Mouse (Mus musculus) ES-E14 (cell line): ENCODE measurements around the gene Plbd2. TPM values are rescaled to one million over a fixed set of nuclear protein-coding genes. Genes with fewer than 3 reads are reported as not detected.

Experiments
- DNase-seq: peaks from one replicate; pipeline ENCODE4 v3.0.0-alpha.2; 2013; ENCODE audit warnings: low read depth, low spot score
- H3K27ac ChIP-seq: 2 replicates; pipeline ENCODE4 v1.5.1; 2012; ENCODE audit warnings: low read depth, mild to moderate bottlenecking, low read length, moderate library complexity, mixed read lengths; ENCODE audit not compliant: poor library complexity, insufficient read depth, severe bottlenecking
- H3K36me3 ChIP-seq: 2 replicates; pipeline ENCODE4 v1.6.1; 2012; ENCODE audit warnings: mild to moderate bottlenecking, low read length, moderate library complexity, mixed read lengths; ENCODE audit not compliant: control insufficient read depth, poor library complexity, insufficient read depth, severe bottlenecking
- H3K4me1 ChIP-seq, 2 experiments: fragments of 150-350 bp in 1 of 2; sonication (generic) in 1 of 2; 2 replicates each; pipeline ENCODE4 v1.6.1; 2012; ENCODE audit warnings: low read length in 2 of 2, mild to moderate bottlenecking in 1 of 2, mixed read lengths in 1 of 2; ENCODE audit not compliant: control insufficient read depth in 2 of 2, insufficient read depth in 2 of 2, poor library complexity in 1 of 2
- H3K4me3 ChIP-seq, 2 experiments: fragments of 150-350 bp in 1 of 2; sonication (generic) in 1 of 2; 2 replicates each; pipeline ENCODE4 v1.5.1; 2012; ENCODE audit warnings: low read length in 2 of 2, low read depth in 1 of 2, mild to moderate bottlenecking in 1 of 2, mixed read lengths in 1 of 2; ENCODE audit not compliant: insufficient read depth in 1 of 2, poor library complexity in 1 of 2, severe bottlenecking in 1 of 2
- H3K9ac ChIP-seq: 2 replicates; pipeline ENCODE4 v1.6.1; 2012; ENCODE audit warnings: low read depth, mild to moderate bottlenecking, low read length, mixed read lengths; ENCODE audit not compliant: poor library complexity, insufficient read depth, severe bottlenecking
- H3K9me3 ChIP-seq: fragments of 150-350 bp; sonication (generic); 2 replicates; pipeline ENCODE4 v1.6.1; 2012; ENCODE audit warnings: low read depth, mild to moderate bottlenecking, low read length; ENCODE audit not compliant: control insufficient read depth, insufficient read depth
- CHD2 ChIP-seq: IDR thresholded peaks from 2 replicates; pipeline ENCODE4 v1.6.1; 2014; ENCODE audit warnings: mild to moderate bottlenecking, low read depth, low read length, inconsistent platforms
- HCFC1 ChIP-seq: IDR thresholded peaks from 2 replicates; pipeline ENCODE4 v1.6.1; 2012; ENCODE audit warnings: low read length, inconsistent platforms, borderline replicate concordance; ENCODE audit not compliant: insufficient read depth
- MAFK ChIP-seq: IDR thresholded peaks from 2 replicates; pipeline ENCODE4 v1.6.1; 2014; ENCODE audit warnings: mild to moderate bottlenecking, low read depth, low read length, inconsistent platforms; ENCODE audit not compliant: insufficient read depth
- ZC3H11A ChIP-seq: IDR thresholded peaks from 2 replicates; pipeline ENCODE4 v1.6.1; 2012; ENCODE audit warnings: low read depth, mild to moderate bottlenecking, inconsistent platforms, low read length, borderline replicate concordance
- ZNF384 ChIP-seq: IDR thresholded peaks from 2 replicates; pipeline ENCODE4 v1.6.1; 2012; ENCODE audit warnings: low read depth, low read length, inconsistent platforms
- in situ Hi-C, 2 experiments: fragments of 600-800 bp; cut with MboI; formaldehyde crosslinking; loops; one replicate each; pipeline ENCODE4 v1.15.1; 2025; ENCODE audit warnings: low sequenced_read_pairs in 2 of 2, inconsistent platforms in 1 of 2; ENCODE audit not compliant: unreplicated experiment in 2 of 2
- total RNA-seq: library from RNA; depleted of rRNA; stranded (reverse); fragments of 300-350 nt; gene quantifications from 2 replicates; pipeline ENCODE4 v1.2.3, GENCODE M21; 2012

The Plbd2 gene
- total RNA-seq, 1 experiment, result 35.3 TPM

DNA sequence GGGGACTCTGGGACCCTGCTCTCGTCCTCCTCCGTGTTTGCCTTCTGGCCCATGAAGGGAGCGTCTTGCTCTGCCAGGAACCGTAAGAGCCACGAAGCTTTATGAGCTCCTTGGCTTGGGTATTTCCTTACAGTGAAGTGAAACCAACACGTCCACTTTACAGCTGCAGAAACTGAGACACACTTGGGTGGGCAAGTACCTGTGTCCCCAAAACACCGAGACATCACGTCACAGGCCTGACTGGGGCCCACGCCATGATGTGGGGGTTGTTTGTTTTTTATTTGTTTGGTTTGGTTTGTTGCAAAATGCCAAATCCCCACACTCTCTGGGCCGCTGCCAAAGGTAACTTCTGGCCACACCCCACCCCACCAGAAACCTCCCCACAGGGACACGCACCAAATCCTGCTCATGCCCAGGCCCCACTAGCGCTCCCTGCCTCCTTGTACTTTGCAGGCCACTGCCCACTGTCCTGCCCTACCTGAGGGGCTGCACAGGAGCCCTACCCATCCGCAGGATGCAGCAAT, 7.7 kb downstream of the Plbd2 start:
- no peak overlapping the region for H3K9ac ChIP-seq
- H3K4me1 ChIP-seq, result peaks cover 0 to 20% of the 10 kb centered on the region in 2 experiments; a peak in 3 of 4 replicates
- H3K4me3 ChIP-seq, result no peak overlapping the region
- no peak overlapping the region for H3K27ac ChIP-seq
- DNase-seq, result no peak
- no peak for TF ChIP-seq ZNF384
- no peaks in the 10 kb centered on the region for H3K9me3 ChIP-seq
- in situ Hi-C loops, result no loop called here
- peaks cover 6% of the 10 kb centered on the region; the same call in 1 of the 2 replicates for H3K36me3 ChIP-seq

DNA sequence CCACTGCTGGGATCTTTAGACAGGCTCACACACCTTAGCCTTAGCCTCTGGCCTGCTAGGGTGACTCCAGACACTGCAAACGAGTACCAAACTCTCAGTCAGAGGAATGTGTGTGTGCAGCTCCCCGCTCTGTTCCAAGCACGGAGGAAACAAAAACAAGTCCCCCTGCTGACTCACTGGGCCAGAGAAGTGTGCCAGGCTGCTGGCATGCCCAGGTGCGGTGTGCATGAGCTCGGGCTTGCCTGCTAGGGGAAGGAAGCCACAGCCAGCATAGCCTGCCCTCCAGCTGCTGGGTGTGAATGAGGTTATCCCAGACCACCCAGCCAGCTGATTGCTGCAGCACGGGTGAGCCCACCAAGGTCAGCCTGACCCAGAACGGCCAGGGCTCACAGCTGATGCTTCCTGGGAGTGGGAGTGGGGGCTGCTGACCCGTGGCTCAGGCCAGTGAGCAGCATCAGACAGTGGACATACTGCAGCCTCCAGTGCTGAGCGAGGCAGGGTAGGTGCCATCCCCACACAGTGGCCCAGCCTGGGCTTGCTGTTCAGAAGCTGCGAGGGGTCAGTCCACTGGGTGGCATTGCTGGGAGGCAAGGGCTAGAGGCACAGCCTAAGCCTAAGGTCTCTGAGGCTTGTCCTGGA, 8.2 kb downstream of the Plbd2 start:
- TF ChIP-seq MAFK (no peak), ZNF384 (no peak), ZC3H11A (no peak), HCFC1 (no peak), CHD2 (no peak)
- H3K9me3 ChIP-seq, result no peaks in the 10 kb centered on the region
- no peak for DNase-seq
- H3K4me3 ChIP-seq, result no peak overlapping the region
- H3K27ac ChIP-seq, result no peak overlapping the region
- in situ Hi-C loops, result no loop called here
- H3K4me1 ChIP-seq, result peaks cover 0 to 24% of the 10 kb centered on the region in 2 experiments; a peak in 3 of 4 replicates
- H3K36me3 ChIP-seq, result peaks cover 6% of the 10 kb centered on the region; the same call in 1 of the 2 replicates
- H3K9ac ChIP-seq, result no peak overlapping the region

DNA sequence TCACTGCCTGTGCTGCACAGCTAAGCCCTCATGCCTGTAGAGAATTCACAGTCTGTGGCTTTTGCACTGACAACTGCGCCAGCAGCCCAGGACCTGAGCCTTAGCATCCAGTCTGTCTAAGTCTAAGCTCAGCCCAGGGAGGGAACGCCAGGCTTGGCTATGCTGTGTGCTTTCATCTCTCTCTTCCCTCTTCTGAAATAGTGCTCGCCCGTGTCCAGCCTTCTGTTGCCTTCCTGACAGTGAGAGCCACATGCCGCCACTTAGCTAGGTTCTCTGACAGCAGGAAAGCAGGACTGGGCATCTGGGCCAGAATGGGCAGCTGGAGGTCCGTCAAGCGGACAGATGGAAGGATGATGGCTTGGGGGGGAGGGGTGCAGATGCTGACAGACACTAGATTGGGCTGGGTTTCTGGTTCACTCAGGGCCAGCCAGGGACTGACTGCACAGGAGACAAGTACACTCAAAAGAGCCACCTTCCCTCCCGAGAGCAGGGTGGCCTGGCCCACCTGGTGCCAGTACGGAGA, 9.5 kb downstream of the Plbd2 start:
- TF ChIP-seq MAFK (no peak), ZNF384 (no peak), HCFC1 (no peak), CHD2 (no peak), ZC3H11A (no peak)
- no peaks in the 10 kb centered on the region for H3K9me3 ChIP-seq
- H3K36me3 ChIP-seq, result peaks cover 8% of the 10 kb centered on the region; the same call in 1 of the 2 replicates
- in situ Hi-C loops, result no loop called here
- H3K27ac ChIP-seq, result no peak overlapping the region
- H3K4me1 ChIP-seq, result peaks cover 0 to 24% of the 10 kb centered on the region in 2 experiments; a peak in 3 of 4 replicates
- no peak overlapping the region for H3K4me3 ChIP-seq
- no peak for DNase-seq
- no peak overlapping the region for H3K9ac ChIP-seq

DNA sequence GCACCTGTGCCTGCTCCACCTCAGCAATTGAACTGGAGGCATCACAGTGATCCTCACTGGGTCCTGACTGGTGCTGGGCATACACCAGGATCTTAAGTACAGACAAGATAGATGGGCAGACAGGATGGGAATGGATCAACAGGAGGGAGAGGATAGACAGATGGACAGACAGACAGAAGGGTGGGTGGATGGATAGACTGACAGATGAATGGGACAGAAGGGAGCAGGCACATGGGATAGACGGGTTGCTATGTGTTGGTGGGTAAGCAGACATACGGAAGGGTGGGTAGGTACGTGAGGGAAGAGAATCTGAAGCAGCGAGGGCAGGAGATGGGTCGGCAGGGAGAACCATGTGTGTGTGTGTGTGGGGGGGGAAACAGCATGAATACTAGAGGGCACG, 10.0 kb downstream of the Plbd2 start:
- H3K27ac ChIP-seq, result no peak overlapping the region
- H3K36me3 ChIP-seq, result peaks cover 8% of the 10 kb centered on the region; the same call in 1 of the 2 replicates
- DNase-seq, result no peak
- H3K9me3 ChIP-seq, result no peaks in the 10 kb centered on the region
- H3K4me3 ChIP-seq, result no peak overlapping the region
- no peak for TF ChIP-seq HCFC1
- no peak for TF ChIP-seq ZC3H11A
- no peak for TF ChIP-seq CHD2
- TF ChIP-seq ZNF384, result no peak
- TF ChIP-seq MAFK, result no peak
- in situ Hi-C loops, result no loop called here
- no peak overlapping the region for H3K9ac ChIP-seq
- peaks cover 0 to 24% of the 10 kb centered on the region in 2 experiments; a peak in 3 of 4 replicates for H3K4me1 ChIP-seq
